ENCODE assay signal across 7 mouse cellular contexts in genomic region chr7:100590845-100591521, GRCm38 (mm10). TPM values are rescaled to one million over a fixed set of nuclear protein-coding genes. Genes with fewer than 3 reads are reported as not detected.
A peak's percentile ranks its signal among the peaks of the same experiment; 100 is the strongest.
DNase-seq lines count a peak whose midpoint lies in the region; ATAC-seq and TF ChIP-seq lines count a peak whose summit lies in the region.

No protein-coding gene starts in this region.

- H3K4me3 ChIP-seq in embryonic facial prominence, embryonic 10.5 days, result peak overlapping the region; percentile 65
- peak overlapping the region; percentile 56 for H3K4me3 ChIP-seq in intestine, postnatal 0 days (ENCODE audit: low read depth, low read length)
- H3K4me3 ChIP-seq in midbrain, embryonic 12.5 days, result peak overlapping the region; percentile 49
- H3K4me3 ChIP-seq in small intestine, adult 2 months (ENCODE audit: low read depth, low read length), result peak overlapping the region; percentile 64

- H3K36me3 ChIP-seq in embryonic facial prominence, embryonic 10.5 days (replicated peaks), result no peaks in the 10 kb centered on the region
- no peaks in the 10 kb centered on the region for H3K36me3 ChIP-seq in intestine, postnatal 0 days (ENCODE audit: control insufficient read depth, insufficient read depth)
- H3K36me3 ChIP-seq in midbrain, embryonic 12.5 days, result no peaks in the 10 kb centered on the region
- no peaks in the 10 kb centered on the region for H3K36me3 ChIP-seq in small intestine, adult 2 months (ENCODE audit: control insufficient read depth, insufficient read depth, low read length)

- WGBS in embryonic facial prominence, embryonic 10.5 days, result under 1% methylated on average over 20 of the region's 20 CpGs
- WGBS in intestine, postnatal 0 days, result 3% methylated on average over 20 of the region's 20 CpGs
- 1% methylated on average over 19 of the region's 20 CpGs for WGBS in midbrain, embryonic 12.5 days
- under 1% methylated on average over 20 of the region's 20 CpGs for WGBS in small intestine, adult 2 months

- H3K27me3 ChIP-seq in embryonic facial prominence, embryonic 10.5 days (replicated peaks; ENCODE audit: low read depth, poor library complexity, severe bottlenecking), result no peaks in the 10 kb centered on the region
- no peaks in the 10 kb centered on the region for H3K27me3 ChIP-seq in intestine, postnatal 0 days (replicated peaks; ENCODE audit: control insufficient read depth, insufficient read depth, low read length)
- no peaks in the 10 kb centered on the region for H3K27me3 ChIP-seq in midbrain, embryonic 12.5 days
- no peaks in the 10 kb centered on the region for H3K27me3 ChIP-seq in small intestine, adult 2 months (ENCODE audit: control insufficient read depth, insufficient read depth, low read length)

- peak overlapping the region; percentile 67 for H3K9ac ChIP-seq in intestine, postnatal 0 days (ENCODE audit: low read depth, low read length)
- H3K9ac ChIP-seq in midbrain, embryonic 12.5 days (replicated peaks), result peak overlapping the region; percentile 60

- DNase-seq in adrenal gland, adult 8-10 months, result peak; percentile 85
- peak; percentile 88 for DNase-seq in embryonic facial prominence, embryonic 10.5 days (ENCODE audit: low spot score)
- DNase-seq in gonadal fat pad, adult 2 months (ENCODE audit: low read depth), result peak; percentile 70
- DNase-seq in left cerebral cortex, postnatal 4 days, result peak; percentile 73

- H3K9me3 ChIP-seq in embryonic facial prominence, embryonic 10.5 days, result no peaks in the 10 kb centered on the region
- no peaks in the 10 kb centered on the region for H3K9me3 ChIP-seq in intestine, postnatal 0 days (ENCODE audit: control insufficient read depth)
- H3K9me3 ChIP-seq in midbrain, embryonic 12.5 days, result no peaks in the 10 kb centered on the region

- peaks cover 4% of the 10 kb centered on the region; the same call in 1 of the 2 replicates for H3K4me1 ChIP-seq in embryonic facial prominence, embryonic 10.5 days
- H3K4me1 ChIP-seq in intestine, postnatal 0 days (replicated peaks; ENCODE audit: control insufficient read depth, insufficient read depth, low read length), result no peaks in the 10 kb centered on the region
- H3K4me1 ChIP-seq in midbrain, embryonic 12.5 days, result no peaks in the 10 kb centered on the region
- H3K4me1 ChIP-seq in small intestine, adult 2 months (ENCODE audit: control insufficient read depth, insufficient read depth, insufficient read length, low read length), result peaks cover 2% of the 10 kb centered on the region; the same call in 1 of the 2 replicates

- TF ChIP-seq POLR2A in small intestine, adult 2 months (IDR thresholded peaks at IDR 0.05; ENCODE audit: low read depth, low read length), result peak; percentile 82

- no peak for TF ChIP-seq CTCF in intestine, postnatal 0 days (IDR thresholded peaks at IDR 0.05; ENCODE audit: low read depth)
- TF ChIP-seq CTCF in small intestine, adult 2 months (IDR thresholded peaks at IDR 0.05; ENCODE audit: extremely low read depth, insufficient read length, insufficient replicate concordance, low read depth, low read length), result no peak

- ATAC-seq in intestine, postnatal 0 days, result peak; percentile 96
- ATAC-seq in midbrain, embryonic 12.5 days (ENCODE audit: low FRiP score, low read depth), result peak; percentile 97

- peak overlapping the region; percentile 73 for H3K4me2 ChIP-seq in intestine, postnatal 0 days (replicated peaks; ENCODE audit: low read depth)
- peak overlapping the region; percentile 59 for H3K4me2 ChIP-seq in midbrain, embryonic 12.5 days (replicated peaks)

- intact Hi-C loops in left cerebral cortex, postnatal 4 days (cut with DNase I), result no loop called here

- H3K27ac ChIP-seq in embryonic facial prominence, embryonic 10.5 days (replicated peaks), result peak overlapping the region; percentile 88
- H3K27ac ChIP-seq in intestine, postnatal 0 days (ENCODE audit: low read depth, low read length), result peak overlapping the region; percentile 97
- peak overlapping the region; percentile 77 for H3K27ac ChIP-seq in midbrain, embryonic 12.5 days (replicated peaks)
- H3K27ac ChIP-seq in small intestine, adult 2 months (ENCODE audit: insufficient read depth, low read depth, low read length), result peak overlapping the region; percentile 95

RNA-seq across cellular contexts. Expression of gene Rab6a, which starts 16.2 kb away (rescaled TPM):
- 10 to 100 TPM; 64.3 to 76.2 (median 70.9) TPM for total RNA-seq in adrenal gland, adult 8-10 months (2022)
- 92.1 and 92.3 TPM in 2 replicates for polyA plus RNA-seq in embryonic facial prominence, embryonic 10.5 days (2016; fragmentation: Nextera tagmentation; extraction: Ambion mirVana)
- 21.3 and 26.2 TPM in 2 replicates for polyA plus RNA-seq in gonadal fat pad, adult 2 months (2012; rRNA removed)
- polyA plus RNA-seq in intestine, postnatal 0 days (2015; fragmentation: Nextera tagmentation; extraction: Ambion mirVana), result 122 and 123 TPM in 2 replicates
- total RNA-seq in left cerebral cortex, postnatal 4 days (2021), result 100 to 1,000 TPM; 298 to 307 TPM
- polyA plus RNA-seq in midbrain, embryonic 12.5 days (2016; fragmentation: Nextera tagmentation; extraction: Ambion mirVana), result 162 and 179 TPM in 2 replicates
- 28.5 and 44.3 TPM in 2 replicates for polyA plus RNA-seq in small intestine, adult 2 months (2012; rRNA removed)

RNA-seq across cellular contexts. Expression of gene Mrpl48, which starts 17.1 kb away (rescaled TPM):
- total RNA-seq in adrenal gland, adult 8-10 months (2022), result 10 to 100 TPM; 51.9 to 63.8 (median 57.9) TPM
- polyA plus RNA-seq in embryonic facial prominence, embryonic 10.5 days (2016; fragmentation: Nextera tagmentation; extraction: Ambion mirVana), result 56.6 and 58.2 TPM in 2 replicates
- polyA plus RNA-seq in gonadal fat pad, adult 2 months (2012; rRNA removed), result 18.6 and 24.7 TPM in 2 replicates
- polyA plus RNA-seq in intestine, postnatal 0 days (2015; fragmentation: Nextera tagmentation; extraction: Ambion mirVana), result 89.4 and 94.8 TPM in 2 replicates
- total RNA-seq in left cerebral cortex, postnatal 4 days (2021), result 10 to 100 TPM; 44.9 to 47.4 TPM
- polyA plus RNA-seq in midbrain, embryonic 12.5 days (2016; fragmentation: Nextera tagmentation; extraction: Ambion mirVana), result 67.7 and 69.4 TPM in 2 replicates
- 7.8 and 8.0 TPM in 2 replicates for polyA plus RNA-seq in small intestine, adult 2 months (2012; rRNA removed)

RNA-seq across cellular contexts. Expression of gene Coa4, which starts 54.1 kb away (rescaled TPM):
- 10 to 100 TPM in 3 of 4 experiments, 1 to 10 TPM in 1; 8.1 to 14.5 (median 11.3) TPM for total RNA-seq in adrenal gland, adult 8-10 months (2022)
- 17.8 and 19.3 TPM in 2 replicates for polyA plus RNA-seq in embryonic facial prominence, embryonic 10.5 days (2016; fragmentation: Nextera tagmentation; extraction: Ambion mirVana)
- polyA plus RNA-seq in gonadal fat pad, adult 2 months (2012; rRNA removed), result 16.9 and 21.3 TPM in 2 replicates
- polyA plus RNA-seq in intestine, postnatal 0 days (2015; fragmentation: Nextera tagmentation; extraction: Ambion mirVana), result 52.4 and 54.1 TPM in 2 replicates
- 1 to 10 TPM; 8.9 to 9.0 TPM for total RNA-seq in left cerebral cortex, postnatal 4 days (2021)
- 15.6 and 17.8 TPM in 2 replicates for polyA plus RNA-seq in midbrain, embryonic 12.5 days (2016; fragmentation: Nextera tagmentation; extraction: Ambion mirVana)
- polyA plus RNA-seq in small intestine, adult 2 months (2012; rRNA removed), result 9.4 and 14.8 TPM in 2 replicates

Comparison
In these comparisons a context has a peak if more than half of its experiments do, and no peak if none do; other contexts are left out.
1. Peak in every context shown above with its lines: DNase-seq, ATAC-seq, H3K4me3 ChIP-seq and H3K27ac ChIP-seq.